Mouse (Mus musculus) lung, embryonic 16.5 days (tissue): ENCODE data around the gene Mnd1. TPM values are rescaled to one million over a fixed set of nuclear protein-coding genes. Genes with fewer than 3 reads are reported as not detected.

Experiments used
- ATAC-seq: fragments of 200-750 bp; cut with Nextera tagmentation; 2 replicates; pipeline ENCODE4 v1.8.0; 2017; ENCODE audit warnings: low read depth, mild to moderate bottlenecking, moderate library complexity
- H3K27ac ChIP-seq: fragments of 300-500 bp; sonication (generic); 2 replicates; pipeline ENCODE4 v1.5.1; 2014; ENCODE audit warnings: mild to moderate bottlenecking, control low read depth, low read length
- H3K27me3 ChIP-seq: fragments of 300-500 bp; sonication (generic); 2 replicates; pipeline ENCODE4 v1.6.1; 2014; ENCODE audit warnings: low read depth, low read length, mixed read lengths; ENCODE audit not compliant: control insufficient read depth, insufficient read depth
- H3K36me3 ChIP-seq: fragments of 300-500 bp; sonication (generic); 2 replicates; pipeline ENCODE4 v1.6.1; 2014; ENCODE audit warnings: low read length; ENCODE audit not compliant: control insufficient read depth, insufficient read depth
- H3K4me1 ChIP-seq: fragments of 300-500 bp; sonication (generic); replicated peaks from 2 replicates; pipeline ENCODE4 v1.6.1; 2014; ENCODE audit warnings: low read length, mixed read lengths; ENCODE audit not compliant: control insufficient read depth, insufficient read depth
- H3K4me2 ChIP-seq: fragments of 300-500 bp; sonication (generic); 2 replicates; pipeline ENCODE4 v1.6.1; 2014; ENCODE audit warnings: low read depth, low read length, control low read depth
- H3K4me3 ChIP-seq: fragments of 300-500 bp; sonication (generic); 2 replicates; pipeline ENCODE4 v1.5.1; 2014; ENCODE audit warnings: mild to moderate bottlenecking, low read length, control low read depth
- H3K9ac ChIP-seq: fragments of 300-500 bp; sonication (generic); 2 replicates; pipeline ENCODE4 v1.6.1; 2014; ENCODE audit warnings: low read length, control low read depth
- H3K9me3 ChIP-seq: fragments of 300-500 bp; sonication (generic); 2 replicates; pipeline ENCODE4 v1.6.1; 2016; ENCODE audit warnings: low read length; ENCODE audit not compliant: control insufficient read depth
- WGBS: fragments of 180-500 bp; shearing (Covaris S2); extraction: QIAGEN DNeasy Blood & Tissue Kit; methylation state at CpG from one replicate; pipeline ENCODE4 v1.1.7; 2014; 5-methylcytosine and 5-hydroxymethylcytosine counted together
- polyA plus RNA-seq: library from polyadenylated mRNA; unstranded; fragments of >200 nt; fragmentation: Nextera tagmentation; extraction: Ambion mirVana; gene quantifications from 2 replicates; pipeline ENCODE4 v1.2.1, GENCODE M21; 2015

The Mnd1 gene
- polyA plus RNA-seq, 1 experiment from 2014 or later = 13.0 TPM

DNA sequence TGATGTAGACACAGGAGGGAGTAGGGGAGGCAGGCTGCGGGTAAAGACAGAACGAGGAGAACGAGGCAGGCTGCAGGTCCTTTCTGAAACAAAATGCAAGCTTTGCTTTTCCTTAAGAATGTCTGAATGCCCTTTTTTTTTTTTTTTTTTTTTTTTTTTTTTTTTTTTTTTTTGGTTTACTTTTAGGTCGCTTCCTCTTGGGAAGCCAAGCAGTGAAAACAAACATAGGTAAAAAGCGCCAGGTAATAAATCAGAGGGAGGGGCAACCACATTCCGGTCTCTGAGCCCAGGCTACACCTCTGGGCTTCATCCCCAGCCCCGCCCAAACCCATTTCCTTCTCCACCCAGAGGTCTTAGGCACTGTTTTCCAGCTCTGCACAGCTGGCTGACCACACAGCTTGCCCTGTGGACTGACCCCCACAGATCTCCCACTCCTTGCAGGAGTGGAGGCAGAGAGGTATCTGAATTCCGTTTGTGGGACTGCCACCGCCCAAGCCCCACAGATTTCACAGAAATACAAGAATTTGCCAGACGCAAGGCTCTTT, 34.1 kb upstream of the Mnd1 start:
- WGBS = 32% methylated on average over 10 of the region's 10 CpGs
- H3K9ac ChIP-seq = peak overlapping the region; percentile 59

GRCm38 (mm10) chr3:84181717-84182116, 26.1 kb upstream of the Mnd1 start:
- Histone ChIP-seq H3K9ac (no peak overlapping the region), H3K27me3 (no peaks in the 10 kb centered on the region), H3K4me1 (no peaks in the 10 kb centered on the region), H3K4me2 (no peak overlapping the region), H3K36me3 (0 out of 2 replicates have a peak, but pooled peaks cover under 1% of the 10 kb centered on the region), H3K9me3 (no peaks in the 10 kb centered on the region), H3K27ac (no peak overlapping the region), H3K4me3 (no peak overlapping the region)
- no peak for ATAC-seq
- 48% methylated on average over 4 of the region's 4 CpGs for WGBS

More for the DNA sequence above, 34.1 kb upstream of the Mnd1 start:
- Histone ChIP-seq H3K4me3 (peak overlapping the region; percentile 48), H3K9me3 (no peaks in the 10 kb centered on the region), H3K4me2 (peak overlapping the region; percentile 48), H3K27me3 (no peaks in the 10 kb centered on the region), H3K4me1 (peaks cover 10% of the 10 kb centered on the region), H3K36me3 (no peaks in the 10 kb centered on the region), H3K27ac (peak overlapping the region; percentile 98)
- ATAC-seq = peak; percentile 24; the same call in 1 of the 2 replicates

DNA sequence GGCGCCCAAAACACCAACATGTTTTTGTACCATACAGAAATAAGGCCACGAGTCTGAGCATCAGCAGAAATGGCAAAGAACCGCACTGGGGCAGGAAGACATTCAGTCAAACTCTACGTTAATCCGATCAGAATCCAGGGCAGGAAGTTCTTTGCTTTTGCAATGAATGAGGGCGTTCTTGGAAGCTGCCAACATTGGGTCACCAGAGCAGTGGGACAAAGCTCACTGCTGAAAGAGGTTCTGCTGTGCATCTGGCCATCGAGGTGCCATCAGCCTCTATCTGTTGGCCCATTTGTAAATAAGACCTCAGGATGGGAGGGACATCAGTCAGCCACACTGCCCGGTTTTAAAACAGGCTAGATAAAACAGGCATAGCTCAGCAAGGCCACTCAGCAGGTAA, 25.5 kb upstream of the Mnd1 start:
- no peak for ATAC-seq
- Histone ChIP-seq H3K27ac (no peak overlapping the region), H3K4me2 (no peak overlapping the region), H3K4me3 (no peak overlapping the region), H3K4me1 (no peaks in the 10 kb centered on the region), H3K9ac (no peak overlapping the region), H3K36me3 (peaks cover 5% of the 10 kb centered on the region; the same call in 1 of the 2 replicates), H3K27me3 (no peaks in the 10 kb centered on the region), H3K9me3 (no peaks in the 10 kb centered on the region)
- 52% methylated on average over 8 of the region's 8 CpGs for WGBS

- 77% methylated on average over 2 of the region's 2 CpGs for WGBS
- Histone ChIP-seq H3K36me3 (peaks cover 5% of the 10 kb centered on the region; the same call in 1 of the 2 replicates), H3K27ac (no peak overlapping the region), H3K4me2 (no peak overlapping the region), H3K4me1 (no peaks in the 10 kb centered on the region), H3K9me3 (no peaks in the 10 kb centered on the region), H3K9ac (no peak overlapping the region), H3K4me3 (no peak overlapping the region), H3K27me3 (no peaks in the 10 kb centered on the region)
- ATAC-seq = no peak
Observed at GRCm38 (mm10) chr3:84180304-84180703, 24.7 kb upstream of the Mnd1 start.

- peaks cover 5% of the 10 kb centered on the region; the same call in 1 of the 2 replicates for H3K36me3 ChIP-seq
- H3K9me3 ChIP-seq = no peaks in the 10 kb centered on the region
- no peaks in the 10 kb centered on the region for H3K27me3 ChIP-seq
- H3K4me2 ChIP-seq = no peak overlapping the region
- ATAC-seq = no peak
- no peaks in the 10 kb centered on the region for H3K4me1 ChIP-seq
- H3K9ac ChIP-seq = no peak overlapping the region
- H3K4me3 ChIP-seq = no peak overlapping the region
- no peak overlapping the region for H3K27ac ChIP-seq
- 48% methylated on average over 2 of the region's 2 CpGs for WGBS
Observed at GRCm38 (mm10) chr3:84177834-84178233, 22.2 kb upstream of the Mnd1 start.

- ATAC-seq = peak; percentile 78
- Histone ChIP-seq H3K4me3 (no peak overlapping the region), H3K27ac (no peak overlapping the region), H3K9me3 (no peaks in the 10 kb centered on the region), H3K36me3 (peaks cover 7% of the 10 kb centered on the region; the same call in 1 of the 2 replicates), H3K4me1 (no peaks in the 10 kb centered on the region), H3K27me3 (no peaks in the 10 kb centered on the region), H3K4me2 (no peak overlapping the region), H3K9ac (no peak overlapping the region)
- WGBS = 49% methylated on average over 7 of the region's 7 CpGs
Observed at GRCm38 (mm10) chr3:84175337-84176315, 20.0 kb upstream of the Mnd1 start.

GRCm38 (mm10) chr3:84173581-84174154, 18.1 kb upstream of the Mnd1 start, which contains the start of gene Gm6525:
Gene Gm6525 (plus strand): TSS chr3:84174104.
- peaks cover 7% of the 10 kb centered on the region; the same call in 1 of the 2 replicates for H3K36me3 ChIP-seq
- no peak within 1 kb of the TSS for H3K27ac ChIP-seq
- no peak within 1 kb of the TSS for H3K4me3 ChIP-seq
- no peak within 1 kb of the TSS for H3K4me2 ChIP-seq
- no peak for ATAC-seq
- no peaks in the 10 kb centered on the region for H3K9me3 ChIP-seq
- H3K4me1 ChIP-seq = no peaks in the 10 kb centered on the region
- H3K27me3 ChIP-seq = no peaks in the 10 kb centered on the region
- H3K9ac ChIP-seq = no peak within 1 kb of the TSS
- WGBS = 81% methylated on average over 11 of the region's 11 CpGs

GRCm38 (mm10) chr3:84172406-84172805, 16.8 kb upstream of the Mnd1 start:
- no peak overlapping the region for H3K27ac ChIP-seq
- no peak overlapping the region for H3K4me3 ChIP-seq
- 45% methylated on average over 11 of the region's 11 CpGs for WGBS
- H3K4me1 ChIP-seq = no peaks in the 10 kb centered on the region
- H3K36me3 ChIP-seq = peaks cover 8% of the 10 kb centered on the region; the same call in 1 of the 2 replicates
- ATAC-seq = no peak
- H3K4me2 ChIP-seq = no peak overlapping the region
- no peaks in the 10 kb centered on the region for H3K9me3 ChIP-seq
- no peak overlapping the region for H3K9ac ChIP-seq
- H3K27me3 ChIP-seq = no peaks in the 10 kb centered on the region
